Mouse (Mus musculus): ENCODE measurements around the gene Iqcd. TPM values are rescaled to one million over a fixed set of nuclear protein-coding genes. Genes with fewer than 3 reads are reported as not detected.
A peak's percentile ranks its signal among the peaks of the same experiment; 100 is the strongest.

The Iqcd gene
- polyA plus RNA-seq, 2 experiments, result 1.0 to 2.0 TPM

GRCm38 (mm10) chr5:120587940-120588568 is 762 bp upstream of the Iqcd start:
- Histone ChIP-seq H3K9ac (replicated peaks) (peak overlapping the region; percentile 96), H3K27me3 (ENCODE audit: control insufficient read depth, insufficient read depth, low read length) (no peaks in the 10 kb centered on the region), H3K36me3 (replicated peaks; ENCODE audit: control insufficient read depth, insufficient read depth, low read depth) (peaks cover 22% of the 10 kb centered on the region), H3K4me2 (ENCODE audit: low read depth) (peak overlapping the region; percentile 95), H3K27ac (peak overlapping the region; percentile 97), H3K9me3 (ENCODE audit: control insufficient read depth, low read length) (peaks cover 3% of the 10 kb centered on the region), H3K4me3 (ENCODE audit: insufficient read depth in 1 of 2, low read depth in 2 of 2, low read length in 2 of 2) (peak overlapping the region; percentile 84 to 90), H3K4me1 (replicated peaks; ENCODE audit: control insufficient read depth in 2 of 2, insufficient read depth in 2 of 2, low read length in 1 of 2) (peaks cover 19 to 32% of the 10 kb centered on the region in 2 experiments)
- peak; percentile 53 for ATAC-seq (ENCODE audit: insufficient read depth)
- under 1% methylated on average over 29 of the region's 29 CpGs for WGBS (ENCODE audit: insufficient replicate concordance)
- TF ChIP-seq CTCF (IDR thresholded peaks at IDR 0.05; ENCODE audit: low read depth), result no peak
- no peak; the same call in 1 of the 2 replicates for TF ChIP-seq EP300 (IDR thresholded peaks at IDR 0.05; ENCODE audit: low read depth)
- DNase-seq (ENCODE audit: low read depth in 3 of 3, low spot score in 3 of 3), result no peak

- H3K27ac ChIP-seq, result no peak overlapping the region
- no peak overlapping the region for H3K9ac ChIP-seq (replicated peaks)
- peaks cover 16 to 28% of the 10 kb centered on the region in 2 experiments for H3K4me1 ChIP-seq (replicated peaks; ENCODE audit: control insufficient read depth in 2 of 2, insufficient read depth in 2 of 2, low read length in 1 of 2)
- ATAC-seq (ENCODE audit: insufficient read depth) (no peak), DNase-seq (ENCODE audit: low read depth in 3 of 3, low spot score in 3 of 3) (no peak)
- H3K27me3 ChIP-seq (ENCODE audit: control insufficient read depth, insufficient read depth, low read length), result no peaks in the 10 kb centered on the region
- no peak overlapping the region for H3K4me2 ChIP-seq (ENCODE audit: low read depth)
- peak; percentile 80 for TF ChIP-seq CTCF (IDR thresholded peaks at IDR 0.05; ENCODE audit: low read depth)
- no peak for TF ChIP-seq EP300 (IDR thresholded peaks at IDR 0.05; ENCODE audit: low read depth)
- H3K4me3 ChIP-seq (ENCODE audit: insufficient read depth in 1 of 2, low read depth in 2 of 2, low read length in 2 of 2), result no peak overlapping the region
- 65% methylated on average over 16 of the region's 16 CpGs for WGBS (ENCODE audit: insufficient replicate concordance)
- no peaks in the 10 kb centered on the region for H3K36me3 ChIP-seq (replicated peaks; ENCODE audit: control insufficient read depth, insufficient read depth, low read depth)
- H3K9me3 ChIP-seq (ENCODE audit: control insufficient read depth, low read length), result peaks cover 3% of the 10 kb centered on the region
Measured at GRCm38 (mm10) chr5:120590356-120591010, 1.7 kb downstream of the Iqcd start.

- Histone ChIP-seq H3K4me3 (ENCODE audit: insufficient read depth in 1 of 2, low read depth in 2 of 2, low read length in 2 of 2) (no peak overlapping the region), H3K27ac (no peak overlapping the region), H3K4me1 (replicated peaks; ENCODE audit: control insufficient read depth in 2 of 2, insufficient read depth in 2 of 2, low read length in 1 of 2) (peaks cover 6 to 14% of the 10 kb centered on the region in 2 experiments), H3K27me3 (ENCODE audit: control insufficient read depth, insufficient read depth, low read length) (no peaks in the 10 kb centered on the region), H3K36me3 (replicated peaks; ENCODE audit: control insufficient read depth, insufficient read depth, low read depth) (no peaks in the 10 kb centered on the region), H3K9ac (replicated peaks) (no peak overlapping the region), H3K4me2 (ENCODE audit: low read depth) (no peak overlapping the region), H3K9me3 (ENCODE audit: control insufficient read depth, low read length) (peaks cover 3% of the 10 kb centered on the region)
- no peak for DNase-seq (ENCODE audit: low read depth in 3 of 3, low spot score in 3 of 3)
- ATAC-seq (ENCODE audit: insufficient read depth), result no peak
- WGBS (ENCODE audit: insufficient replicate concordance), result 63% methylated on average over 7 of the region's 7 CpGs
- TF ChIP-seq CTCF (IDR thresholded peaks at IDR 0.05; ENCODE audit: low read depth) (peak; percentile 78), EP300 (IDR thresholded peaks at IDR 0.05; ENCODE audit: low read depth) (no peak)
Measured at GRCm38 (mm10) chr5:120592141-120592540, 3.3 kb downstream of the Iqcd start.

- TF ChIP-seq EP300 (IDR thresholded peaks at IDR 0.05; ENCODE audit: low read depth) (no peak), CTCF (IDR thresholded peaks at IDR 0.05; ENCODE audit: low read depth) (no peak)
- peaks cover 3% of the 10 kb centered on the region for H3K9me3 ChIP-seq (ENCODE audit: control insufficient read depth, low read length)
- no peaks in the 10 kb centered on the region for H3K27me3 ChIP-seq (ENCODE audit: control insufficient read depth, insufficient read depth, low read length)
- no peak overlapping the region for H3K4me3 ChIP-seq (ENCODE audit: insufficient read depth in 1 of 2, low read depth in 2 of 2, low read length in 2 of 2)
- H3K9ac ChIP-seq (replicated peaks), result no peak overlapping the region
- peaks cover 10 to 17% of the 10 kb centered on the region in 2 experiments for H3K4me1 ChIP-seq (replicated peaks; ENCODE audit: control insufficient read depth in 2 of 2, insufficient read depth in 2 of 2, low read length in 1 of 2)
- 83% methylated on average over 6 of the region's 6 CpGs for WGBS (ENCODE audit: insufficient replicate concordance)
- no peak overlapping the region for H3K27ac ChIP-seq
- DNase-seq (ENCODE audit: low read depth in 3 of 3, low spot score in 3 of 3) (no peak), ATAC-seq (ENCODE audit: insufficient read depth) (no peak)
- no peak overlapping the region for H3K4me2 ChIP-seq (ENCODE audit: low read depth)
- H3K36me3 ChIP-seq (replicated peaks; ENCODE audit: control insufficient read depth, insufficient read depth, low read depth), result no peaks in the 10 kb centered on the region
Measured at GRCm38 (mm10) chr5:120594485-120594884, 5.7 kb downstream of the Iqcd start.

GRCm38 (mm10) chr5:120599625-120600024 is 10.8 kb downstream of the Iqcd start:
- H3K4me1 ChIP-seq (replicated peaks; ENCODE audit: control insufficient read depth in 2 of 2, insufficient read depth in 2 of 2, low read length in 1 of 2), result peaks cover 27 to 32% of the 10 kb centered on the region in 2 experiments
- H3K9me3 ChIP-seq (ENCODE audit: control insufficient read depth, low read length), result no peaks in the 10 kb centered on the region
- peak overlapping the region; percentile 45 for H3K4me2 ChIP-seq (ENCODE audit: low read depth)
- DNase-seq (ENCODE audit: low read depth in 3 of 3, low spot score in 3 of 3) (peak in 2 of 3 experiments; percentile 57 to 61), ATAC-seq (ENCODE audit: insufficient read depth) (peak; percentile 90)
- no peak overlapping the region for H3K4me3 ChIP-seq (ENCODE audit: insufficient read depth in 1 of 2, low read depth in 2 of 2, low read length in 2 of 2)
- 8% methylated on average over 6 of the region's 6 CpGs for WGBS (ENCODE audit: insufficient replicate concordance)
- peak overlapping the region; percentile 33 for H3K9ac ChIP-seq (replicated peaks)
- peak overlapping the region; percentile 68 for H3K27ac ChIP-seq
- no peaks in the 10 kb centered on the region for H3K27me3 ChIP-seq (ENCODE audit: control insufficient read depth, insufficient read depth, low read length)
- TF ChIP-seq CTCF (IDR thresholded peaks at IDR 0.05; ENCODE audit: low read depth), result no peak
- peak; percentile 77 for TF ChIP-seq EP300 (IDR thresholded peaks at IDR 0.05; ENCODE audit: low read depth)
- no peaks in the 10 kb centered on the region for H3K36me3 ChIP-seq (replicated peaks; ENCODE audit: control insufficient read depth, insufficient read depth, low read depth)

Measured in liver, embryonic 14.5 days (tissue).